Mouse (Mus musculus) kidney, adult 2 months (tissue): ENCODE measurements around the gene Abcg3. TPM values are rescaled to one million over a fixed set of nuclear protein-coding genes. Genes with fewer than 3 reads are reported as not detected.
A peak's percentile ranks its signal among the peaks of the same experiment; 100 is the strongest.
"Not testable (repeated sequence)": the region's sequence is repeated elsewhere in the genome, so short reads cannot be mapped to it uniquely, and the experiment has no call there.

Experiments
- DNase-seq: peaks from one replicate; pipeline ENCODE4 v3.0.0; 2021
- H3K27ac ChIP-seq: fragments of 200-500 bp; 2 replicates; pipeline ENCODE4 v1.5.1; 2012; ENCODE audit warnings: low read depth, low read length, control low read depth, inconsistent platforms; ENCODE audit not compliant: insufficient read depth
- H3K27me3 ChIP-seq: fragments of 200-500 bp; replicated peaks from 2 replicates; pipeline ENCODE4 v1.6.1; 2012; ENCODE audit warnings: mild to moderate bottlenecking, moderate library complexity, low read length, inconsistent platforms; ENCODE audit not compliant: control insufficient read depth, insufficient read depth
- H3K36me3 ChIP-seq: fragments of 200-500 bp; 2 replicates; pipeline ENCODE4 v1.6.1; 2012; ENCODE audit warnings: mild to moderate bottlenecking, moderate library complexity, low read length, inconsistent platforms; ENCODE audit not compliant: control insufficient read depth, insufficient read depth
- H3K4me1 ChIP-seq: fragments of 200-500 bp; 2 replicates; pipeline ENCODE4 v1.6.1; 2011; ENCODE audit warnings: low read length; ENCODE audit not compliant: control insufficient read depth, insufficient read depth
- H3K4me3 ChIP-seq: fragments of 200-500 bp; 2 replicates; pipeline ENCODE4 v1.5.1; 2011; ENCODE audit warnings: mild to moderate bottlenecking, low read depth, low read length, control low read depth; ENCODE audit not compliant: insufficient read depth
- CTCF ChIP-seq: fragments of 200-500 bp; conservative IDR thresholded peaks from 2 replicates; pipeline ENCODE4 v1.5.1; 2011; ENCODE audit warnings: low read depth, mild to moderate bottlenecking, control low read depth, low read length, moderate library complexity, mixed read lengths; ENCODE audit not compliant: insufficient read depth, insufficient read length
- POLR2A ChIP-seq: fragments of 200-500 bp; IDR thresholded peaks from one replicate; pipeline ENCODE4 v1.6.1; 2011; ENCODE audit warnings: low read depth, low read length, control low read depth
- WGBS: fragments of 180-500 bp; shearing (Covaris S2); methylation state at CpG from one replicate; pipeline ENCODE4 v1.1.7; 2018; 5-methylcytosine and 5-hydroxymethylcytosine counted together
- polyA plus RNA-seq: library from polyadenylated mRNA; depleted of rRNA; stranded (reverse); fragments of >200 nt; gene quantifications from 2 replicates; pipeline ENCODE4 v1.2.3, GENCODE M21; 2012; rRNA removed

Abcg3 gene
- polyA plus RNA-seq, 1 experiment: 0.53 TPM

DNA sequence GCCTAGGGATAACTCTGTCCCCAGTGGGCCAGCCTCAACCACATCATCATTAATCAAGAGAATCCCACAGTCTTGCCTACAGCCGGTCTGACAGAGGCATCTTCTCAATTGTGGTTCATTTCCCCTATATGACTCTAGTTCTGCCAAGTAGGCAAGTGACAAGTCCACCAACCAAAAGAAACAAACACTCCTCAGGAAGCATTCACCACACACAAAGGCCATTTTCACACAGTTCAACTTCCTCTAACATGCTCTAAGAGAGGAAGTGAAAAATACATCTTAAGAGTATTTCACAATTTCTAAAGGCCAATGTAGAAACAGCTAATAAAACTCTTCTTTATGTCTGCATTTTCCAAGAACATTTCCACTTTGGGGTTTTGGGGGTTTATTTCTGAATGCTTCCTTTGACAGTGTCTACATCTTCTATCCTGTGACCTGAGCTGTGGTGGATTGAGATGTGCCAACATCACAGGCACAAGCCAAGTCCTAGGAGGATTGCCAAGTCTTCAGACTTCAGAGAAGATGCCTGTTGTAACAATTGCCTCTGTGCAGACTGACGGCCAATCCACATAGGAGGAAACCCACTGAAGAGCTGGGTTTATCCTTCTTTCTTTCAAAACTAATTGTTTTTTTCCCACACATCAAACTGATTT lies 24.3 kb downstream of the Abcg3 start:
- H3K27ac ChIP-seq: no peak overlapping the region
- no peak overlapping the region for H3K4me3 ChIP-seq
- no peaks in the 10 kb centered on the region for H3K36me3 ChIP-seq
- WGBS: 76% methylated on average over 2 of the region's 2 CpGs
- TF ChIP-seq POLR2A (no peak), CTCF (no peak)
- H3K4me1 ChIP-seq: no peaks in the 10 kb centered on the region
- H3K27me3 ChIP-seq: no peaks in the 10 kb centered on the region
- DNase-seq: peak; percentile 21

DNA sequence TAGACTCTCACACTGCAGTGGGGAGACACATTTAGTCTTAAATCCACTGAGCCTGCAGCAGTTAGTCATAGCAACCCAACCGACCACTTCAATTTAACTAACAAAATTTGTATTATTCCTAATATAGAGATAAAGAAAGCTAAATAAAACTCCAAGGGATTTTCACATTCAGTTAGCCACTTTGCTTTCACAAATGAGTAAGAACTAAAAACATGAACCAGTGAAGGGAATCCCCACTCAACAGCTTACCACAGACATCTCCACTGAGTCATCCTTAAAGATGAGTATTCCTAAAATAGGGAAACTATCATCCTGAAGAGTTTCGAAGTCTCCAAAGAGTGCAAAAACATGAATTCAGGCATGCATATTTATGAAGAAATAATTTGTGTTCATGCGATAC lies 27.3 kb downstream of the Abcg3 start:
- H3K27me3 ChIP-seq: no peaks in the 10 kb centered on the region
- H3K36me3 ChIP-seq: no peaks in the 10 kb centered on the region
- TF ChIP-seq POLR2A (no peak), CTCF (no peak)
- H3K4me3 ChIP-seq: no peak overlapping the region
- H3K27ac ChIP-seq: no peak overlapping the region
- 85% methylated on average over 3 of the region's 3 CpGs for WGBS
- DNase-seq: no peak
- no peaks in the 10 kb centered on the region for H3K4me1 ChIP-seq

DNA sequence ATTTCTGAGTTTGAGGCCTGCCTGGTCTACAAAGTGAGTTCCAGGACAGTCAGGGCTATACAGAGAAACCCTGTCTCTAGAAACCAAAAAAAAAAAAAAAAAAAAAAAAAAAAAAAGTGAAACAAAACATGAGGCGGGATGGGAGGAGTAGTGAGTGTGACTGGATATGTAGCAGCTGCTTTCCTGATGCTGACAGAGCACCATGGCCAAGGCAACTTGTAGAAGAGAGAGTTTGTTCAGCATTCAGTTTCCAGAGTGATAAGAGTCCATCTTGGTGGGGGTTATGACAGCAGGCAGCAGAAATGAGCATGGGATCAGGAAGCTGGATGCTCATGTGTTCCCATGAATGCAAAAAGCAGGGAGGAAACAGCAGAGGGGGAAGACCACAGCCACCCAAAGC lies 35.6 kb downstream of the Abcg3 start:
- WGBS: 62% methylated on average over 1 of the region's 1 CpGs
- TF ChIP-seq POLR2A (no peak), CTCF (no peak)
- Histone ChIP-seq H3K27me3 (no peaks in the 10 kb centered on the region), H3K4me1 (no peaks in the 10 kb centered on the region), H3K36me3 (no peaks in the 10 kb centered on the region), H3K27ac (no peak overlapping the region), H3K4me3 (no peak overlapping the region)
- DNase-seq: no peak

DNA sequence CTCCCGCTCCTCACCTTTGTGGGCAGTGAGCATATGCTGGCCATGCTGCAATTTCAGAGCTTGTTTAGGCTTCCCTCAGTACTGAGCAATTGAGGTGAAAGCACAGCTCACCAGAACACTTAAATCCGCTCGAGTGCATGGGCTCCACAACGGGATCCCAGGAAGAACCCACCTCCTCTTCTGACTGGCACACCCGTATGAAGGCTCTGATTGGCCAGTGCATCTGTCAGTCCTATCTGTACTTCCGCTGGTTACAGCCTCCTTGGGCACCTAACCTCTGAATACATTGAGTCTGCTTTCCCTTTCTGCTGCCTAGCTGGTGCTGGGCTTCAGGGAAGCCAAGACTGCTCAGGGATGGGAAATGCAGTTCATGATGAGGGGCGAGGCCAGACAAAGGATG lies 48.4 kb downstream of the Abcg3 start:
- Histone ChIP-seq H3K27ac (no peak overlapping the region), H3K4me3 (no peak overlapping the region), H3K27me3 (no peaks in the 10 kb centered on the region), H3K4me1 (no peaks in the 10 kb centered on the region), H3K36me3 (no peaks in the 10 kb centered on the region)
- DNase-seq: no peak
- TF ChIP-seq POLR2A: no peak
- TF ChIP-seq CTCF: no peak
- 93% methylated on average over 7 of the region's 7 CpGs for WGBS

DNA sequence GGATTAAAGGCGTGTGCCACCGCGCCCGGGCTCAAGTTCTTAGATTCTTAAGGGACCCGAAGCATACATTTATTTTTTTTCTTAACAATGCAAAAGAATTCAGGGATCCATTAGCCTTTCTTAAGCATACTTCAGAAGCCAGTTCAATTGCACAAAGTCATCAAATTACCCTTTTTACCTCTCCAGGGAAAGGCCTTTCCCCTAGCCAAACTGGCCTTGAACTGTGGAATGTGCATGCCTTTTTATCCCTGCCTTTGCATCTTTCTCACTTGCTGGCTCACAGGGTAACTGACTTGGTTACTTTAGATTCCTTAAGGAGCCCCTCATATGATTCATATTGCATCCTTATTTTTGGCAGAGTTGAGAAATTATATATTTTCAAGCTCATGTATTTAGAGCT lies 76.0 kb downstream of the Abcg3 start:
- not testable (repeated sequence) for H3K36me3 ChIP-seq, H3K4me1 ChIP-seq, H3K4me3 ChIP-seq, DNase-seq, H3K27ac ChIP-seq, H3K27me3 ChIP-seq
- WGBS: 91% methylated on average over 5 of the region's 5 CpGs

Other genes with a start within 250 kb of the Abcg3 start
- 0.26 and 0.69 TPM in 2 replicates for gene Zfp951, start 122.6 kb downstream of the Abcg3 start, polyA plus RNA-seq
- 3.6 and 5.4 TPM in 2 replicates for gene Gbp9, start 156.8 kb upstream of the Abcg3 start, polyA plus RNA-seq
- gene Gbp8, start 156.8 kb upstream of the Abcg3 start, polyA plus RNA-seq: 0.56 and 1.2 TPM in 2 replicates
- gene Gbp4, start 156.9 kb upstream of the Abcg3 start, polyA plus RNA-seq: 7.9 and 10.1 TPM in 2 replicates